ENCODE assay signal across 26 mouse cellular contexts in genomic region chr12:104055755-104056154, GRCm38 (mm10). TPM values are rescaled to one million over a fixed set of nuclear protein-coding genes. Genes with fewer than 3 reads are reported as not detected.
DNase-seq lines count a peak whose midpoint lies in the region; TF ChIP-seq lines count a peak whose summit lies in the region.
"Had no signal": no experiment of that assay in that cellular context is flagged by ENCODE, and none has a peak within 500 bp of the region (broad histone marks: within the 10 kb centered on the region; RNA-seq: fewer than 3 reads in every experiment).

No protein-coding gene starts in this region.

- no peak for TF ChIP-seq POLR2A in myocyte (IDR thresholded peaks at IDR 0.05; ENCODE audit: insufficient read length, low read depth)

- peak; percentile 94 for DNase-seq in heart, adult 11 months
- DNase-seq in heart, postnatal 4 days = no peak
- peak; percentile 63 for DNase-seq in 3T3-L1 (ENCODE audit: low read depth, low spot score)
- DNase-seq in Muller cell, postnatal 12 days (ENCODE audit: inconsistent ontology term) = peak; percentile 87
- DNase-seq in right cerebral cortex, postnatal 25 days = no peak
- DNase-seq in thymus, postnatal 0 days (ENCODE audit: low spot score) = no peak
- DNase-seq: adrenal gland, postnatal 25 days; B cell, adult 2 months; cerebellum, adult 18-20 months; cerebellum, postnatal 25 days; forebrain, postnatal 0 days; gastrocnemius, postnatal 14 days; heart, postnatal 36 days had no signal

- no peaks in the 10 kb centered on the region for H3K79me2 ChIP-seq in myocyte (ENCODE audit: control insufficient read depth, insufficient read depth)

- H3ac ChIP-seq in myocyte (ENCODE audit: control insufficient read depth, insufficient read length) = no peak overlapping the region

- H3K4me3 ChIP-seq in myocyte = no peak overlapping the region
- H3K4me3 ChIP-seq: embryonic facial prominence, embryonic 13.5 days; forebrain, embryonic 13.5 days; heart, embryonic 13.5 days; hindbrain, embryonic 12.5 days had no signal

- no peaks in the 10 kb centered on the region for H3K36me3 ChIP-seq in myocyte (ENCODE audit: control insufficient read depth, insufficient read depth)
- H3K36me3 ChIP-seq: embryonic facial prominence, embryonic 13.5 days; heart, embryonic 13.5 days; hindbrain, embryonic 12.5 days had no signal

- no peaks in the 10 kb centered on the region for H3K27me3 ChIP-seq in myocyte (ENCODE audit: control insufficient read depth, insufficient read depth, insufficient read length)
- H3K27me3 ChIP-seq: embryonic facial prominence, embryonic 13.5 days; forebrain, embryonic 13.5 days; hindbrain, embryonic 12.5 days had no signal

- H3K4me2 ChIP-seq in myocyte (ENCODE audit: low read depth) = peak overlapping the region; percentile 21
- H3K4me2 ChIP-seq: embryonic facial prominence, embryonic 13.5 days; forebrain, embryonic 13.5 days; heart, embryonic 13.5 days; hindbrain, embryonic 12.5 days had no signal

TF ChIP-seq in myocyte, 11 proteins besides CTCF, POLR2A, EP300 and RAD21:
- peak; percentile 73 for TF ChIP-seq USF1 (IDR thresholded peaks at IDR 0.05; ENCODE audit: low read depth)
- no peak for TF ChIP-seq TCF12 (IDR thresholded peaks at IDR 0.05; ENCODE audit: insufficient read depth, poor library complexity, severe bottlenecking)
- 0 out of 2 replicates have a peak, but pooled peaks have one; percentile 20 for TF ChIP-seq CEBPB (IDR thresholded peaks at IDR 0.05; ENCODE audit: insufficient read depth, poor library complexity, severe bottlenecking)
- TF ChIP-seq MAX (IDR thresholded peaks at IDR 0.05; ENCODE audit: low read depth) = peak; percentile 53
- no peak for TF ChIP-seq SRF (IDR thresholded peaks at IDR 0.05; ENCODE audit: control insufficient read depth, insufficient read length, low read depth)
- peak in 1 of 3 experiments; percentile 57 for TF ChIP-seq MYOG (IDR thresholded peaks at IDR 0.05; ENCODE audit: control insufficient read depth in 1 of 3, insufficient read depth in 1 of 3, insufficient read length in 2 of 3, low read depth in 2 of 3)
- TF ChIP-seq MYOD1 (IDR thresholded peaks at IDR 0.05; ENCODE audit: control insufficient read depth in 1 of 3, insufficient read length in 2 of 3, low read depth in 2 of 3) = peak in 1 of 3 experiments; percentile 59
TF ChIP-seq in myocyte: peak in this region for 5.

RNA-seq across cellular contexts. Expression of gene Serpina12, which starts 11.5 kb away (rescaled TPM):
- not detected for total RNA-seq in heart, postnatal 4 days (2021)
- 0.16 TPM for polyA plus RNA-seq in myocyte (2012; fragmentation: generic; extraction: Trizol)
- polyA plus RNA-seq in thymus, postnatal 0 days (2015; fragmentation: Nextera tagmentation; extraction: Ambion mirVana) = 0.20 and 0.27 TPM in 2 replicates
- total RNA-seq: forebrain, postnatal 0 days; gastrocnemius, adult 18-20 months; gastrocnemius, postnatal 14 days; granulocyte monocyte progenitor cell, adult 5-6 weeks; heart, postnatal 36 days had no signal
- polyA plus RNA-seq: activated CD4-positive, CD25-positive, alpha-beta regulatory T cell, adult 4 months; embryonic facial prominence, embryonic 13.5 days; forebrain, embryonic 13.5 days; forebrain, postnatal 0 days; heart, postnatal 0 days; hindbrain, embryonic 12.5 days; hindbrain, embryonic 16.5 days; intestine, postnatal 0 days had no signal

RNA-seq across cellular contexts. Expression of gene Serpina9, which starts 42.2 kb away (rescaled TPM):
- not detected for total RNA-seq in heart, postnatal 4 days (2021)
- polyA plus RNA-seq in myocyte (2012; fragmentation: generic; extraction: Trizol) = 0.14 TPM
- 0.95 and 1.1 TPM in 2 replicates for polyA plus RNA-seq in thymus, postnatal 0 days (2015; fragmentation: Nextera tagmentation; extraction: Ambion mirVana)
- total RNA-seq: adrenal gland, adult 18-20 months; adrenal gland, postnatal 25 days; gastrocnemius, adult 18-20 months; gastrocnemius, postnatal 14 days; granulocyte monocyte progenitor cell, adult 5-6 weeks; heart, postnatal 36 days had no signal
- polyA plus RNA-seq: forebrain, embryonic 13.5 days; intestine, postnatal 0 days had no signal

RNA-seq across cellular contexts. Expression of gene Serpina5, which starts 45.2 kb away (rescaled TPM):
- not detected for total RNA-seq in heart, postnatal 4 days (2021)
- not detected for polyA plus RNA-seq in myocyte (2012; fragmentation: generic; extraction: Trizol)
- not detected in 2 replicates for polyA plus RNA-seq in thymus, postnatal 0 days (2015; fragmentation: Nextera tagmentation; extraction: Ambion mirVana)
- total RNA-seq: adrenal gland, postnatal 25 days; forebrain, postnatal 0 days; gastrocnemius, adult 18-20 months; gastrocnemius, postnatal 14 days; granulocyte monocyte progenitor cell, adult 5-6 weeks; heart, postnatal 36 days had no signal
- polyA plus RNA-seq: activated CD4-positive, CD25-positive, alpha-beta regulatory T cell, adult 4 months; embryonic facial prominence, embryonic 13.5 days; forebrain, embryonic 13.5 days; forebrain, postnatal 0 days; heart, embryonic 13.5 days; heart, postnatal 0 days; hindbrain, embryonic 12.5 days; hindbrain, embryonic 16.5 days; inflammation-experienced regulatory T-cells, adult 6 months had no signal

RNA-seq across cellular contexts. Expression of gene Serpina3a, which starts 56.8 kb away (rescaled TPM):
- total RNA-seq in heart, postnatal 4 days (2021) = not detected
- not detected for polyA plus RNA-seq in myocyte (2012; fragmentation: generic; extraction: Trizol)
- polyA plus RNA-seq in thymus, postnatal 0 days (2015; fragmentation: Nextera tagmentation; extraction: Ambion mirVana) = not detected in 2 replicates
- total RNA-seq: adrenal gland, adult 18-20 months; adrenal gland, postnatal 25 days; forebrain, postnatal 0 days; gastrocnemius, adult 18-20 months; gastrocnemius, postnatal 14 days; granulocyte monocyte progenitor cell, adult 5-6 weeks; heart, postnatal 36 days had no signal
- polyA plus RNA-seq: activated CD4-positive, CD25-positive, alpha-beta regulatory T cell, adult 4 months; embryonic facial prominence, embryonic 13.5 days; forebrain, embryonic 13.5 days; forebrain, postnatal 0 days; heart, embryonic 13.5 days; heart, postnatal 0 days; hindbrain, embryonic 12.5 days; hindbrain, embryonic 16.5 days; inflammation-experienced regulatory T-cells, adult 6 months had no signal

Comparison
In these comparisons a context has a peak if more than half of its experiments do, and no peak if none do; other contexts are left out.
1. DNase-seq: peak in heart, adult 11 months (single experiment), 3T3-L1 (single experiment) and Muller cell, postnatal 12 days (single experiment); none in heart, postnatal 4 days (single experiment), right cerebral cortex, postnatal 25 days (single experiment) and thymus, postnatal 0 days (single experiment).